Mouse (Mus musculus) gastrocnemius, postnatal 25 days (tissue): ENCODE data around the gene Sel1l3. TPM values are rescaled to one million over a fixed set of nuclear protein-coding genes. Genes with fewer than 3 reads are reported as not detected.

Experiments used
- DNase-seq: peaks from one replicate; pipeline ENCODE4 v3.0.0; 2022
- total RNA-seq, 2 experiments: library from RNA; stranded (reverse); gene quantifications; 1 replicate in 1 of 2; 2 replicates in 1 of 2; pipeline ENCODE4 v1.2.3; 2021

The Sel1l3 gene
- total RNA-seq, 2 experiments from 2014 or later = 71.7 to 90.2 TPM

- DNase-seq = no peak
Observed at GRCm38 (mm10) chr5:53087452-53087851, 126.3 kb downstream of the Sel1l3 start.

- DNase-seq = no peak
Observed at GRCm38 (mm10) chr5:53078453-53078852, 135.3 kb downstream of the Sel1l3 start.

GRCm38 (mm10) chr5:53074553-53074952 lies 139.2 kb downstream of the Sel1l3 start:
- no peak for DNase-seq

- no peak for DNase-seq
Observed at GRCm38 (mm10) chr5:53061532-53062130, 152.1 kb downstream of the Sel1l3 start.

Other genes starting within 250 kb of the Sel1l3 start
- gene Slc34a2, start 175.8 kb downstream of the Sel1l3 start, total RNA-seq = not detected
- 10 to 100 TPM; 60.7 to 61.1 TPM for gene Smim20, start 53.2 kb upstream of the Sel1l3 start, total RNA-seq